Mouse (Mus musculus) embryonic facial prominence, embryonic 12.5 days (tissue): Measurements from ENCODE around the gene Slc4a3. TPM values are rescaled to one million over a fixed set of nuclear protein-coding genes. Genes with fewer than 3 reads are reported as not detected.

Experiments used
- ATAC-seq: fragments of 200-750 bp; cut with Nextera tagmentation; 2 replicates; pipeline ENCODE4 v1.8.0; 2017; ENCODE audit not compliant: insufficient number of reproducible peaks, insufficient read depth, low FRiP score, low TSS enrichment
- H3K27ac ChIP-seq: fragments of 300-500 bp; sonication (generic); 2 replicates; pipeline ENCODE4 v1.5.1; 2016; ENCODE audit warnings: mild to moderate bottlenecking
- H3K27me3 ChIP-seq: fragments of 300-500 bp; sonication (generic); 2 replicates; pipeline ENCODE4 v1.6.1; 2016; ENCODE audit warnings: mild to moderate bottlenecking, moderate library complexity
- H3K36me3 ChIP-seq: fragments of 300-500 bp; sonication (generic); 2 replicates; pipeline ENCODE4 v1.6.1; 2016; ENCODE audit warnings: mild to moderate bottlenecking
- H3K4me1 ChIP-seq: fragments of 300-500 bp; sonication (generic); 2 replicates; pipeline ENCODE4 v1.6.1; 2016
- H3K4me2 ChIP-seq: fragments of 300-500 bp; sonication (generic); replicated peaks from 2 replicates; pipeline ENCODE4 v1.6.1; 2016; ENCODE audit warnings: mild to moderate bottlenecking, moderate library complexity
- H3K4me3 ChIP-seq: fragments of 300-500 bp; sonication (generic); 2 replicates; pipeline ENCODE4 v1.5.1; 2016; ENCODE audit warnings: mild to moderate bottlenecking
- H3K9ac ChIP-seq: fragments of 300-500 bp; sonication (generic); 2 replicates; pipeline ENCODE4 v1.6.1; 2016; ENCODE audit warnings: mild to moderate bottlenecking, moderate library complexity
- H3K9me3 ChIP-seq: fragments of 300-500 bp; sonication (generic); 2 replicates; pipeline ENCODE4 v1.6.1; 2016; ENCODE audit warnings: mild to moderate bottlenecking, moderate library complexity
- WGBS: fragments of 180-500 bp; shearing (Covaris S2); methylation state at CpG from one replicate; pipeline ENCODE4 v1.1.7; 2016; 5-methylcytosine and 5-hydroxymethylcytosine counted together
- polyA plus RNA-seq: library from polyadenylated mRNA; unstranded; fragments of >200 nt; fragmentation: Nextera tagmentation; extraction: Ambion mirVana; gene quantifications from 2 replicates; pipeline ENCODE4 v1.2.1, GENCODE M21; 2016

Gene Slc4a3
- polyA plus RNA-seq, 1 experiment from 2014 or later, result 33.7 TPM

DNA sequence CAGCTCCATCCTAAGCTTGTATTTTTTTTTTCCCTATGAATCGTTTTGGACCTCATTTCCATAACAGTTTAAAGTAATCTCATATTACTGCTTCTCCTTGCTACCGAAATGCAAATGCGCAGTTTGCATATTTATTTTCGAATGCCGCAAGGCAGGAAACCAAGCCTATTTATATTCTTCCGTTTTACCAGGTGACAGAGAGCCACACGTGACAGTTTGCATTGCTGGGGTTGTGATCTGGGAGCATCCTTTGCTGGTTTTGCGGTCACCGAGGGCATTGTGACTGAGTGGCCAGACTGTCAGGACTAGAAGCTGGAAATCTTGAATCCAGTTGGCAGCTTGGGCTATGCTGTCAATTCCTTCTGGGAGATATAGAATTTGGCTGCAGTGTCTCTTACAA is 19.6 kb downstream of the Slc4a3 start:
- Histone ChIP-seq H3K27ac (no peak overlapping the region), H3K27me3 (no peaks in the 10 kb centered on the region), H3K9me3 (0 out of 2 replicates have a peak, but pooled peaks cover 5% of the 10 kb centered on the region), H3K36me3 (no peaks in the 10 kb centered on the region), H3K4me3 (no peak overlapping the region), H3K9ac (no peak overlapping the region), H3K4me2 (no peak overlapping the region), H3K4me1 (no peaks in the 10 kb centered on the region)
- no peak for ATAC-seq
- 73% methylated on average over 9 of the region's 9 CpGs for WGBS

DNA sequence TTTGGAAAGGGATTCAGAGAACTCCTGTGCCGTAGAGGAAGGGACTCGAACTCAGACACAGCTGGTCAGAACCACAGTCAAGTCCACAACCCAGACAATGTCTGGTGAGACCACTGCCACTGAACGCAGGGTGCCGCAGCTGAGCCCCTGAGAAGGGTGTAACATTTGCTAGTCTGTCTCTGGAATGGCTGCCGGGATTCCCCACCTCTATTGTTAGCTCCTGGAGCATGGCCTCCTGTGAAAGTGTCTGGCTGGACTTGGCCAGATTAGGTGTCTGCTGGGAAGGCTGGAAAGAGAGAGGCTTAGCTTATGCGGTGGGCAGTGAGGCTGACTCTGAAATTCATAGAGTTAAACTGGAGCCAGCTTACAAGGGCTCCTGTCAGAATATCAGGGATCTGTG is 24.3 kb downstream of the Slc4a3 start:
- Histone ChIP-seq H3K4me3 (no peak overlapping the region), H3K4me2 (no peak overlapping the region), H3K27me3 (no peaks in the 10 kb centered on the region), H3K36me3 (no peaks in the 10 kb centered on the region), H3K9me3 (no peaks in the 10 kb centered on the region), H3K4me1 (no peaks in the 10 kb centered on the region), H3K9ac (no peak overlapping the region), H3K27ac (no peak overlapping the region)
- no peak for ATAC-seq
- 65% methylated on average over 6 of the region's 6 CpGs for WGBS

DNA sequence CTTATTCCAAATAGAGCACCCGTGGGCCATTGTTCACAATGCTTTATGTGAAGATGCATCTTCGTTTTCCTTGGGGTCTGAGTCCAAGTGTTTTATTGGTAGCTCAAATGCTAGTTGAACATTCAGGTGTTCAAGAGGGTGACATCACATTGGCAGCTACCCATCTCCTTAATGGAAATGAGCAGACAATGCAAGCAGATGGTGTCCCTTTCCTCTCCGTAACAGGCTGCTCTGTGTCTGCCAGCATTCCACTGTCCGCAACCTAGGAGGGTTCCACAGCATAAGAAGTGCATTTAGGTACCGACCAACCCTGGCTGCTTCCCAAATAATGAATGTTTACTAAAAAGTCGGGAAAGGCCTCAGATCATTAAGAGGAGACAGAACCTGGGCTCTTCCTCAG is 26.7 kb downstream of the Slc4a3 start:
- Histone ChIP-seq H3K9ac (no peak overlapping the region), H3K27me3 (no peaks in the 10 kb centered on the region), H3K4me2 (no peak overlapping the region), H3K36me3 (no peaks in the 10 kb centered on the region), H3K4me3 (no peak overlapping the region), H3K4me1 (no peaks in the 10 kb centered on the region), H3K9me3 (no peaks in the 10 kb centered on the region), H3K27ac (no peak overlapping the region)
- 86% methylated on average over 6 of the region's 6 CpGs for WGBS
- no peak for ATAC-seq

DNA sequence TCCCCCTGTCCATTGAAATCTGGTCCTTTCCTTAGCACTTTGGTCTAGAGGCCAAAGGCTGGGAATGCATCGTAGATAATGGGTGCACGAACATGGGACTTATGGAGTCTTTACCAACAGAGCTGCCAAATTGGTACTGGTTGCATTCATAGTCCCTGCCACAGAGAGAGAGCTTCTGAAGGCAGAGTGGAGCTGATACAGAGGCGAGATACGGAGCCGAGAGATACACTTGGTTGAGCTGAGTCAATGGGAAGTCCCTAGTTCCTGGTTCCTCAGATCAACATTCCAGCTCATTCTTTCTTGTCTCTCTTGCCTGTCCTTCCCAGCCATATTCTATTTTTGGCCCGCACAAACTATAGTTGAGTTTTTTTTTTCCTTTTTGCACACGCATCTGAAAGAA is 27.6 kb downstream of the Slc4a3 start:
- H3K9me3 ChIP-seq, result no peaks in the 10 kb centered on the region
- no peak overlapping the region for H3K27ac ChIP-seq
- no peak overlapping the region for H3K9ac ChIP-seq
- no peak for ATAC-seq
- no peak overlapping the region for H3K4me3 ChIP-seq
- no peaks in the 10 kb centered on the region for H3K4me1 ChIP-seq
- 88% methylated on average over 7 of the region's 7 CpGs for WGBS
- H3K4me2 ChIP-seq, result no peak overlapping the region
- H3K27me3 ChIP-seq, result no peaks in the 10 kb centered on the region
- no peaks in the 10 kb centered on the region for H3K36me3 ChIP-seq

DNA sequence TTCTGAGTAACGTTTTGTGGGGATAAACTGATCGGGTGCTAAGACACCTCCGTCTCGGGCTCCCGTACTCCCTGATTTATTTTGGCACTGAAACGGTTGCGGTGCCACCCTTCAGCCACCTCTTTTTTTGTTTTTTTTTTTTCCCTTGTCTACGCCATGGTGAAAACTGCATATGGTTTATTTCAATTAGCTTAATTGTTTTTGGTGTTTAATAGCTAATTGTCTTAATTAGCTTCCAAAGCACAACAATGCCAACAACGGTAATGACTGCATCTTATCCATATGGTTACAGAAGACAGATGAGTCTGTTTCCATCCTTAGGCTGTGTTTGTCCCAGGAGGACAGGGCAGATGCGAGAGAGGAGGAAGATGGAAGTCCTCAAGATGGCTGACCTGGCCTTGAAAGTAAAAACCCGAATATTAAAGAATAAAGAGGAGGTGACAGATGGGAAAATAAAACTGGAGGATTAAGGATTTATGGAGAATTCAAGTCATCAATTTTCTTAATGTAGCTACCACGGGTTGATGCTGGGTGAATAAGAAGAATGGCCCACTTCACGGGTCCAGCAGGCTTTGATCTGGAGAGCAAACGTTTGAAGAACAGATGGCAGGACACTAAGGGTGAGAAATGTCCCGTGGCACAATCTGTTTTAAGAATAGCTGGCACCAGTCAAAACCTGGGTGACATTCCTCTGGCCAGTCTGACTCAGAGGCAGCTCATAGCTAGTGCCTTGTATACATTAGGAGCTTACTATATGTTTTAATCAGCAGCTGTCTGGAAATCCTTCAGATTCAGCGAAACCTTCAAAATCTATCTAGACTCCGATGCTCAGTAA is 28.6 kb downstream of the Slc4a3 start:
- no peaks in the 10 kb centered on the region for H3K36me3 ChIP-seq
- no peak overlapping the region for H3K4me3 ChIP-seq
- H3K27ac ChIP-seq, result no peak overlapping the region
- H3K4me1 ChIP-seq, result 0 out of 2 replicates have a peak, but pooled peaks cover 2% of the 10 kb centered on the region
- H3K9ac ChIP-seq, result no peak overlapping the region
- H3K4me2 ChIP-seq, result no peak overlapping the region
- WGBS, result 81% methylated on average over 17 of the region's 17 CpGs
- H3K9me3 ChIP-seq, result no peaks in the 10 kb centered on the region
- no peaks in the 10 kb centered on the region for H3K27me3 ChIP-seq
- no peak for ATAC-seq

DNA sequence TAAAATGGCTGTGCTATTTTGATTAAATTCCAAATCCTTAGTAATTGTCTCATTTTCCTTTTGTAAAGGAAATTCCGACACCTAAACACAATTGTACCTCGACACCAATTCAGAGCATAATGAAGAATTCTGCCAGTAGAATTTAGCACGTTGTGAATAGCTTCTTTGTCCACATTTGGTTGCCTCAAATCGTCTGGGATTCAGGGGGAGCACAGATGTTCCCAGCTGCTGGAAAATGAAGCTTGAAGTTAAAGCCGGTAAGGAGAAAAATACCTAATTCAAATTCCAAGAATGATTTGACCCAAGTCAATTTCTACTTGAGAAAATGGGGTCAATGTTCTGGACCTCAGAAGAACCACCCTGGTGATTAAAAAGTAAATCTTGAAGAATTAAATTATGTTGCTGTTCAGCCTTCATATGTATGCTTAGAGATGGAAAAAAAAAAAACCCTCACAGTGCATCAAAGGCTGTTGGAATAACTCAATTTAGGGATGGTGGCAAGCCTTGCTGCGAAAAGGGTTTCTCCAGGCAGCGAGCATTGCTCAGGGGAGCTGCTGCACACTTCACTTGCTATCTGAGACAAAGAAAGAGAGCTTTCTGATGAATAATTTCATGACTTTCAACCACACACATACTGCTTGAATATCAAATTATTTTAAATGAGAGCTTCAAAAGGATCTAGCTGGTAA is 36.0 kb downstream of the Slc4a3 start:
- no peak for ATAC-seq
- Histone ChIP-seq H3K9ac (no peak overlapping the region), H3K9me3 (no peaks in the 10 kb centered on the region), H3K27ac (0 out of 2 replicates have a peak overlapping the region, but pooled peaks have one; percentile 47), H3K4me2 (no peak overlapping the region), H3K36me3 (no peaks in the 10 kb centered on the region), H3K4me3 (no peak overlapping the region), H3K27me3 (no peaks in the 10 kb centered on the region), H3K4me1 (peaks cover 11% of the 10 kb centered on the region; the same call in 1 of the 2 replicates)
- WGBS, result 21% methylated on average over 7 of the region's 7 CpGs

DNA sequence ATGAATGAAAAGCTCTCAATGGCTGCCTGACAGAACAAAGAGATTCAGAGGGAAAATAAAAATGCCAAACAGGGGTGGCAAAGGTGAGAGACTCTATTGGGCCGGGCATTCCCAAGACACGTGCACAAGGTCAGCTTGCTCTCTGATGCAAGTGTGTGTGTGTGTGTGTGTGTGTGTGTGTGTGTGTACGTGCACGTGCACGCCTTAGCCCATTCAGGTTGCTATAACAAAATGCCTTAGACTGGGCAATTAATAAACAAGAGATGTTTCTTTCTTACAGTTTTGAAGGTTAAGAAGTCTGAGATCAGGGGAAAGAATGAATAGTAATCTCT is 36.5 kb downstream of the Slc4a3 start:
- Histone ChIP-seq H3K36me3 (no peaks in the 10 kb centered on the region), H3K4me1 (peaks cover 11% of the 10 kb centered on the region; the same call in 1 of the 2 replicates), H3K9me3 (no peaks in the 10 kb centered on the region), H3K9ac (no peak overlapping the region), H3K4me3 (no peak overlapping the region), H3K27me3 (no peaks in the 10 kb centered on the region), H3K27ac (0 out of 2 replicates have a peak overlapping the region, but pooled peaks have one; percentile 47), H3K4me2 (no peak overlapping the region)
- 78% methylated on average over 5 of the region's 5 CpGs for WGBS
- ATAC-seq, result no peak

DNA sequence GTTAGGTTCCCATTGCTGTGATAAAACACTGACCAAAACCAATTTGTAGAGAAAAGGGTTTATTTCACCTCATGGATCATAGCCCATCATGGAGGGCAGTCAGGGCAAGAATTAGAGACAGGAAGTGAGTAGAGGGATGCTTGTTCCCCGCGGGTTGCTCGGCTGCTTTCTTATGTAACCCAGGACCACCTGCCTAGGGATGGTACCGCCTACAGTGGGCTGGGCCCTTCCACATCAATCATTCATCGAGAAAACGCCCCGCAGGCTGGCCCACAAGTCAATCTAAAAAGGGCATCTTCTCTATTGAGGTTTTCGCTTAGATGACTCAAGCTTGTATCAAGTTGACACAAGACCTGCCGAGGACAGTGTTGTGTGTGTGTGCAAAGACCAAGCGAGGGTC is 37.0 kb downstream of the Slc4a3 start:
- Histone ChIP-seq H3K4me2 (no peak overlapping the region), H3K27me3 (no peaks in the 10 kb centered on the region), H3K9ac (no peak overlapping the region), H3K4me3 (no peak overlapping the region), H3K36me3 (no peaks in the 10 kb centered on the region), H3K4me1 (peaks cover 11% of the 10 kb centered on the region; the same call in 1 of the 2 replicates), H3K9me3 (no peaks in the 10 kb centered on the region), H3K27ac (no peak overlapping the region)
- no peak for ATAC-seq
- 71% methylated on average over 10 of the region's 10 CpGs for WGBS

DNA sequence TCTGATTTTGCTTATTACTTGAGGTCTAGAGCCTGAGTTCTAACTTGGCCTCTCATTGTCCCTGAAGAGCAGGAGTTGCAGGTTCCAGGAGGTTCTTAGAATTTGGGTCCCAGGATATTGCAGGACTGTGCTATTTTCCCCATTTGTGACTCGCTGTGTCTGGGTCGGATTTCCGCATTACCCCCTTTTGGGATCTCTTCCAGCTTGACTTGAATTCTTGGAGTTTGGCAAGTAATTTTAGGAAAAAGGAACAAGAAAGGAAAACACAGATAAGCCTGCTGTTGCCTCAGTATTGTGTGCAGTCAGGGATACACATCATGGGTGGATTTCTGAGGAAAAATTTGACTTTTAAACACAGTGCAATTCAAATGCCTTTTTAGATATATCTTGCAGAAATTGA is 40.7 kb downstream of the Slc4a3 start:
- Histone ChIP-seq H3K4me2 (no peak overlapping the region), H3K36me3 (no peaks in the 10 kb centered on the region), H3K4me3 (no peak overlapping the region), H3K27me3 (no peaks in the 10 kb centered on the region), H3K27ac (no peak overlapping the region), H3K9me3 (no peaks in the 10 kb centered on the region), H3K4me1 (peaks cover 14% of the 10 kb centered on the region; the same call in 1 of the 2 replicates), H3K9ac (no peak overlapping the region)
- ATAC-seq, result no peak
- 90% methylated on average over 3 of the region's 3 CpGs for WGBS

DNA sequence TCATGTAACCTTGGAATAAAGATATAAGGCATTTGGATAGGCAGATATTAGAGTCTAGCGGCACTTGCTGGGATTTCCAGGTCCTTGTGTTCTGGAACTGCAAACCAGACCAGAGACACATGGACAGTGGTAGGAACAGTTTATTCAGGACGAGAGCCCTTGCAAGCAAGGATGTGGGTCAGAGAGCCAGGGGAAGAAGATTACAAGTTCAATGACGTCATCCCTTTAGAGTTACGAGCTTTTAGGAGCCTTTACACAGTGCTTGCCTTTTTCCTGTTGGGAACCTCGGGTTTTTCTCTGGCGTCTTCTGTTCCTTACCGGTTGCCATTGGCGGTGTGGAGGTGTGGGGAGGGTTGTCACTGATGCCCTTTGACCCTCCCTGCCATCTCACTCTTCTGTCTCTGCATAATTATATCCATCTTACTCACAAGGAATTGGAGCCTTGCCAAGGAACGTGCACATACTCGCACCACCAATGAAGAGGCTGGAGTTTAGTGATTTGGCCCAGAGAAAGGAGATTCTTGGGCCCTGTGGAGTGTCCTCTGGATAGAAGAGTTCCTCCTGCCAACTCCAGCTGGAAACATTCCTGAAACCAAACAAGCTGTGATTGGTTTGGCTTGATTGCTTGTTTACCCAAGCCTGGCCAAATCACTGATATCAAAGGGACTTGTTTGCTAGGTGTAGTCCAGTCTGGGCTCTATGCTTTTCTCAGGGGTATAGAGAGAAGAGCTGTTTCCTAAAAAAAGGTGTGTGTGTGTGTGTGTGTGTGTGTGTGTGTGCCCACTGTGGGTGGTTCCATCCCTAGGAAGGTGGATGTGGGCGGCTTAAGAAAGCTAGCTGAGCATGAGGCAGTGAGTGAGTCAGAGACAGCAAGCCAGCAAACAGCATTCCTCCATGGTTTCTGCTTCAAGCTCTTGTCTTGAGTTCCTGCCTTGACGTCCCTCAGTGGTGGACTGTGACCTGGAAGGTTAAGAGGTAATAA is 42.0 kb downstream of the Slc4a3 start:
- ATAC-seq, result no peak
- Histone ChIP-seq H3K4me2 (no peak overlapping the region), H3K27me3 (no peaks in the 10 kb centered on the region), H3K4me3 (no peak overlapping the region), H3K4me1 (0 out of 2 replicates have a peak, but pooled peaks cover 5% of the 10 kb centered on the region), H3K9ac (no peak overlapping the region), H3K9me3 (no peaks in the 10 kb centered on the region), H3K27ac (no peak overlapping the region), H3K36me3 (no peaks in the 10 kb centered on the region)
- WGBS, result 77% methylated on average over 12 of the region's 12 CpGs

DNA sequence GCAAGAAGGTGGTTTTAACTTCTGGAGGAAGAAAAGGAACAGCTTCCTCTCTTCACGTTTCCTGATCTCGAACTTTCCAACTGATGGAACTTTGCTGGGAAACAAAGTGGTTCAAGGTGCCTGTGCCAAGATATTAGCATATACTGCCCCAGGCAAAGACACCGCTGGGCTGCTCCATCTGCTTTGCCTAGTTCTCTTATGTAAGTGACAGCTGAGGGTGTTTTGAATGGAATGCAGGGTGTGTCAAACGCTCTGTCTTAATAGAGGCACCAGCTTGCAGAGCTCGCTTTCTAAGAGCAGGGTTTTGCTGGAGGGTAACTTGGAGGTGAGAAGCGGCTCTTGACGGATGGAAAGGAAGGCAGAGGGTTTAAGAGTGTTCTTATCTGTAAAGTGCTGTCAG is 42.8 kb downstream of the Slc4a3 start:
- no peak overlapping the region for H3K4me3 ChIP-seq
- no peaks in the 10 kb centered on the region for H3K36me3 ChIP-seq
- H3K9me3 ChIP-seq, result no peaks in the 10 kb centered on the region
- ATAC-seq, result no peak
- no peak overlapping the region for H3K9ac ChIP-seq
- H3K27ac ChIP-seq, result peak overlapping the region; percentile 46; the same call in 1 of the 2 replicates
- 15% methylated on average over 7 of the region's 7 CpGs for WGBS
- no peaks in the 10 kb centered on the region for H3K27me3 ChIP-seq
- 0 out of 2 replicates have a peak, but pooled peaks cover 5% of the 10 kb centered on the region for H3K4me1 ChIP-seq
- H3K4me2 ChIP-seq, result no peak overlapping the region
